Mouse (Mus musculus) skeletal muscle tissue, postnatal 0 days (tissue): ENCODE measurements around the gene Ttk. TPM values are rescaled to one million over a fixed set of nuclear protein-coding genes. Genes with fewer than 3 reads are reported as not detected.

ENCODE experiments used
- polyA plus RNA-seq: library from polyadenylated mRNA; unstranded; fragments of >200 nt; fragmentation: Nextera tagmentation; extraction: Ambion mirVana; gene quantifications from 2 replicates; pipeline ENCODE4 v1.2.1, GENCODE M21; 2015

Gene Ttk
- 4.4 and 4.6 TPM in 2 replicates for polyA plus RNA-seq

GRCm38 (mm10) chr9:83833811-83834747 is at the start of gene Ttk:
Ttk (plus strand) TSS chr9:83834689.

GRCm38 (mm10) chr9:83805977-83806815 is 28.3 kb upstream of the Ttk start, which contains the start of gene Elovl4:
Elovl4 (minus strand) TSS chr9:83806277.

Other genes starting within 250 kb of the Ttk start
- gene Elovl4, start 28.4 kb upstream of the Ttk start, polyA plus RNA-seq = 1.0 and 9.4 TPM in 2 replicates
- gene Bckdhb, start 90.5 kb downstream of the Ttk start, polyA plus RNA-seq = 28.4 and 64.1 TPM in 2 replicates